Mouse (Mus musculus) c-Kit-positive CD71-positive TER-119-positive erythroid progenitor cells, embryonic 14.5 days (primary cell): Measurements from ENCODE around the gene Fbxw11.

Experiments used
- DNase-seq: peaks from one replicate; pipeline ENCODE4 v3.0.0-alpha.2; 2013; ENCODE audit warnings: low spot score

The Fbxw11 gene

DNA sequence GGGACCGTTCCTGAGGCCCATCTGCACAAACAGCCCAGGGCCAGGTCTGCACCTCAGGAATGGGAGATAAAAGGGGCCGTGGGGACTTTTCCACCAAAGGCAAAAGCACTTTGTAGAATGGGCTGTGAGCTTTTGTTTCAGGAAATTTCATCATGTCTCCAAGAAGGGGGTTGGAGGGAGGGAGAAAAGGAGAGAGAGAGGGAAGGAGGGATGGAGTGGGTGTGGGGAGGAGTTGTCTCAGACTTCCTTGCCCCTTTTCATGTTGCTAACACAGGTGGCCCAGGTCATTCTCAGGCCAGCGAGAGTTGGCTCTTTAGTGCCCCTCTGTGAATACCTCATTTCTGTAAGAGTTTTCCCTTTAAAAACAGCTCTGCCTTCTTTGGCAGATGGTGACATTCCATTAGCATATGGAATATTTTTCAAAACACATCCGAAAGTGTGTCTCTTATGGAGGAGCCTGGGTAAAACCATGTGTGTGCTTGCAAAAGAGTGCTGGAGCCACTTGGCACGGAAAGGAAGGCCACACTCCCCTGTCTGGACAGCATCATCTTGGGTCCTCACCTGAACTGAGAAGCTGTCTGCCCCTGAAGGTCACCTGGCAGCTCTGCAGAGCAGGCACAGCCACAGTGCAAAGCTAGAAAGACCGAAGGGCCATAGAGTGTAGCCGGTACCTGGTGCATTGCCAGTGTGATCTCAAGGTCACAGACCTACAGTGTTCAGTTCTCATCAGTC is 109.5 kb downstream of the Fbxw11 start:
- no peak for DNase-seq

- DNase-seq = no peak
Measured at GRCm38 (mm10) chr11:32752595-32752885, 110.0 kb downstream of the Fbxw11 start.

DNA sequence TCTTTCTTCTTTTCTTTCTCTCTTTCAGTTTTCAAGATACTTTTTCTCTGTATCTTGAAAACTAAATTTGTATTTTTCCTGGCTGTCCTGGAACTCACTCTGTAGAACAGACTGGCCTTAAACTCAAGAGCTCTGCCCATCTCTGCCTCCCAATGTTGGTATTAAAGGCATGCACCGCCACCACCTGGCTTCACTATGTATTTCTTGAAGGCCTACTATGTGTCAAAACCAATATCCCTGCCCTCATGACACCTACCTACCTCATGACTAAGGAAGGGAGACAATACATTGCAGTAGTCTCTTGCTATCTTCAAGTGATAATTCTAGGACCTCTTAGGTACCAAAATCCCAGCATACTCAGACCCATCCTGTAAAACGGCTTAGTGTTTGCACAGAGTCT is 110.8 kb downstream of the Fbxw11 start:
- DNase-seq = no peak

GRCm38 (mm10) chr11:32762773-32763172 is 120.2 kb downstream of the Fbxw11 start:
- no peak for DNase-seq

DNA sequence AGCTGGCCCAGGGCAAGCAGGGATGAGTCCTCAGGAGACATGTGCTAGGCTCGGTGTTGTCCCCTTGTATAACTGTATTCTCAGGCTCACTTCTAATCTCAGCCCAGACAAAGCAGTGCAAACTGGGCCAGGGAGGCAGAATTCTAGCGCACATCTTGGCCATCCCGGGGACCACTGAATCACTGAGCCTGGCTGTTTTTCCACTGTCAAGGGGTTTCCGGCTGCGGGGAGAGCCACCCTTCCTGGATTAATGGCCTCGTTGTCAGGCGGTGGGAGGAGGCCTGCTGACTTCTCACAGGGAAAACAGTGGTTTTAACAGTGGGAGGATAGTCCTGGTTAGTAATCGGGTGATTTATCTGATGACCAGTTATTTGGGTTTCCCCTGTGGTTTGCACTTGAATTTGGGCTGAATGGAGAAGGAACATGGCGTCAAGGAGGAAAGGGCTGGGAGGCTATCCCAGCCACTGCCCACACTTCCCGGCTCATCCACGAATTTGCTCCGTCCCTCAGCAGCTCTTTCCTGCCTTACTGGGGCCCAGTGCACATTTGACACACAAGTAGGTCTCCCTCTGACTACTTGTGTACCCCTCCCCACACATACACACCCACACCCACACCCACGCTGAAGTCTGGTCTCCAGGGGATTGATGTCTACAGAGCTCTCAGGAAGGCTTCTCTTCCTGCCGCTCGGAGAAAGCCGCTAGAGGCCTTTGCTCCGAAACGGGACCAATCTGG is 125.1 kb downstream of the Fbxw11 start:
- no peak for DNase-seq

DNA sequence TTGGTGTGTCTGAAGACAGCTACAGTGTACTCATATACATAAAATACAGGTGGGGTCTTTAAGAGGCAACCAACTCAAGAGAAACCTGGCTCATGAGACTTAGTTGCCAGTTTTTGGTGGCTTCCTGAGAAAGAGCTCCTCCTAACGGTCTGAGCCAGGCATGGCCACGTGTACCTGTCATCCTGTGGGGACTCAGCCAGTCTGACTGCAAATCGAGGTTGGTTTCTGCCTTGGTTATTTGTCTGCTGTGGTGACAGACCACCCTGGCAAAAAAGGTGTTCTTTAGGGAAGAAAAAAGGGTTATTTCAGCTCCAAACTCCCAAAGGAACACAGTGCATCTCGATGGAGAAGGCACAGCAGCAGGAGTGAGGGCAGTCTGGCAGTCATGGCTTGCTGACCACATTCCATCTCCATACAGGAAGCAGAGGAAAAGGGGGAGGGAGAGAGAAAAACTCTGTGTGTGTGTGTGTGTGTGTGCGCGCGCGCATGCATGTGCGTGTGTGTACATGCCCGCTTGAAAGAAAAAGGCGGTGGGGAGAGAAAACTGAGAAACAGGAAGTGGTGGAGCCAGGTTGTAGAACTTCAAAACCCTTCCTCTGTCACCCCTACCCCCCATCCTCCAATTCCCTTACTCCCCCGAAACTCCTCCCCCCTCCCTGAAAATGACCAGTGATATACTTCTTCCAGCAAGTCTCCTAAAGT is 126.3 kb downstream of the Fbxw11 start:
- DNase-seq = no peak

GRCm38 (mm10) chr11:32780747-32781536 is 138.4 kb downstream of the Fbxw11 start:
- no peak for DNase-seq

- no peak for DNase-seq
Measured at GRCm38 (mm10) chr11:32781633-32782404, 139.3 kb downstream of the Fbxw11 start.

GRCm38 (mm10) chr11:32782724-32783123 is 140.2 kb downstream of the Fbxw11 start:
- DNase-seq = no peak

DNA sequence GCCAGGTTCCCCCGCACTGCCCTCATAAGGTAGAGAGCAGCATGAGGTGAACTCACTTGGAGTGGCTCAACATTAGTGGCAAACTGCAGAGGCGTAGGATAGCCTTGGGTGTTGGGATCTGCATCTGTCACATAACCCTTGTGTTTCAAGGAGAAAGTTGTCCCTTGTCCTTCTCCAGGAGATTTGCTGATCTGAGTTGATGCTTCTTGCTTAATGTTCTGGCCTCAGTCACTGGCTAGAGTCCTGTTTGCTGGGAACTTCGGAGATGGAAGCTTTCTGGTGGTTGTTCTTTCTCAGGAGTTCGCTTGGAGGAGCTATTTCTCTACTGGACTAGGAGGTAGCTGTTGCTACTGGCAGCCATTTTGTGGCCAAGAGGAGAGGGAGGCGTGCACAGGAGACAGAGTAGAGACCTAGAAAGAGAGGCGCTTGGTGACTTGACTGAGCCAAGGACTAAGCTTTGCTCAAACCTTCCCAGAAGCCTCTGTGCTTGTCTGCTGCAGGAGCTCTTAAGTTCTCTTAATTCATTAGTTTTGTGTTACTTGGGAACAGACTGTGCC is 143.1 kb downstream of the Fbxw11 start:
- DNase-seq = no peak

DNA sequence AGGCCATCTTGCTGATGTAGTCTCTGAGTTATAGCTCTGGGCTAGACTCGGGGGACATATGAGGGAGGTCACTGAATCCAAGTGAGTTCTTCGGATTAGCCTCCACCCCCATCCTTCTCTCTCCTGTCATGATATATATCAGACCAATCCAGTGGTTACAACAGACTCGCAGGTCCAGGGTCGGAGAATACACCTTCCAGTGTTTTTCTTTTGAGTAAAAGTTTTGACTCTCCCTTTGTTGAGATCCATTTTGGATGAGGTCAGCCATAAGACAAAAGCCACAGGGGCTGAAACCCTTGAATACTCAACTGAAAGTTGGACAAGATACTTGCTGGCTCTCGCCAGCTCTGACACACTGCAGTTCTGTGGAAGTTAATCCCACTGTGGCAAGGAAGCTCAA is 143.7 kb downstream of the Fbxw11 start:
- DNase-seq = no peak

DNA sequence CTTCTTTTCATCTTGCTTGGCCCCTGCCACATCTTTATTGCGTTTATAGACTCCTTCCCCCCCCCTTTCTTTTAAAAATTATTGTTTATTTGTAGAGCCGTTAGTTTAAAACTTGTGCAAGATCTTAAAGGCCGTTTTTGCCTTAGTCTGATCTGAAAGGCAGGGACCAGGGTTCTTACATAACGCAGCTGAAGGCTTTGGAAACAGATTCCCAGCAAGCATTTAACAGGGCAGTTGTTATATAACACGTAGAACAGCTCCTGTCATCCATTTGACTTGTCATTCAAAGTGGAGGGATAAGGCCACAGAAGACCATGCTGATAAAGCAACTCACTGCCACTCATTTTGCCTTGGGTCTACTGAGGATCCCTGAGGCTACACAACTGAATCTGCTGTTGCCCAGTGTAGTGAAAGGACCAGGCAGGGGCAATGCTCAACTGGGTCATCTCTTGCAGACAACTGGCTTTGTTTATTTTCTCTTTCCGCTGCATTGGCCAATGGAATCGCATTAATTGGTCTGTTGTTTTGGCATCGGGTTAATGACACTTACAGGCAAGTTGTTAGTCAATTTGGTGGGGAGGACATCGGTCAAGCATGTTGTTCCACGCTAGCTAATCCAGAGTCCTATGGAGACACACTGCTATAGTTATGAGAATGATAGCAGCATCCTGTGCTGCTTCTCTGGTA is 152.4 kb downstream of the Fbxw11 start:
- no peak for DNase-seq
